Mouse (Mus musculus): Measurements from ENCODE around the gene Map3k11.
A peak's percentile ranks its signal among the peaks of the same experiment; 100 is the strongest.
"Not testable (repeated sequence)": the region's sequence is repeated elsewhere in the genome, so short reads cannot be mapped to it uniquely, and the experiment has no call there.

Map3k11 gene

GRCm38 (mm10) chr19:5665465-5665864 lies 23.1 kb upstream of the Map3k11 start:
- DNase-seq (ENCODE audit: low spot score in 2 of 2), result peak; percentile 85 to 88

- no peak for DNase-seq (ENCODE audit: low spot score in 2 of 2)
Measured at GRCm38 (mm10) chr19:5666386-5666785, 22.2 kb upstream of the Map3k11 start.

GRCm38 (mm10) chr19:5668372-5668771 lies 20.2 kb upstream of the Map3k11 start:
- DNase-seq (ENCODE audit: low spot score in 2 of 2), result no peak

GRCm38 (mm10) chr19:5680432-5680831 lies 8.1 kb upstream of the Map3k11 start:
- no peak for DNase-seq (ENCODE audit: low spot score in 2 of 2)

- DNase-seq (ENCODE audit: low spot score in 2 of 2), result no peak
Measured at GRCm38 (mm10) chr19:5684236-5684635, 4.3 kb upstream of the Map3k11 start.

- no peak for DNase-seq (ENCODE audit: low spot score in 2 of 2)
Measured at GRCm38 (mm10) chr19:5684985-5685384, 3.6 kb upstream of the Map3k11 start.

GRCm38 (mm10) chr19:5685431-5685830 lies 3.1 kb upstream of the Map3k11 start:
- no peak for DNase-seq (ENCODE audit: low spot score in 2 of 2)

DNA sequence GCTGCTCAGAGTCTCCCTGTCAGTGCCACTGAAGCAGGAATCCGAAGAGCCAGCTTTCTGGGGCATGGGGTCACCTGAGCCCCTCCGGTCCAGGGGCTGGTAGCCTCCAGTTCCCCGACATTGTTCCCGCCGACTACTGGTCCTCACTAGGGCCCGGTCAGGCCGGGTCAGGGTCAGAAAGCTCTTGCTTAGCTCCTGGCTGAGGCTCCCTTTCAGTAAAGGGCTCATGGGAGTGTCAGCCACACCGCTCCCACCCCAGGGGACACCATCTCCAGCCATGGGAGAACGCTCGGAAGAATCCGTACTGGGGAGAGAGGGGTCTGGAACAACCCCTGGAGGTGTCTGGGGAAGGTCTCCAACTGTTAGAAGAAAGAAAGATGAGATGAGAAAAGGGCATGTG lies 2.7 kb upstream of the Map3k11 start:
- no peak for DNase-seq (ENCODE audit: low spot score in 2 of 2)

DNA sequence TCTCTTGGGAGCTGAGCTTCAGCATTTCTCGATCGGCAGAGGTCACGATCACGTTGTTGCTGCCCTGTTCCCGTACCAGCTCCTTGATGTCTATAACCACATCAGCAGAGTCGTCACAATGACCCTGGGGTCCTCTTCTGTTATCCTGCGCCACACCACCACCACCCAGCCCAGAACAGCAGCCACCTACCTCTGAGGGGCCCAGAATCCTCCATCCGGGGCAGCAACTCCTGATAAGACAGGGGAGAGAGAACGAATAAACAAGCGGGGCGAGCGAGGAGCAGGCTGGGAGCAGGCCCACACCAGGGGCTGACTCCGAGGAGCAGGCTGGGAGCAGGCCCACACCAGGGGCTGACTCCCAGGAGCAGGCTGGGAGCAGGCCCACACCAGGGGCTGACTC lies 2.1 kb upstream of the Map3k11 start:
- DNase-seq (ENCODE audit: low spot score in 2 of 2), result no peak

GRCm38 (mm10) chr19:5686954-5687353 lies 1.6 kb upstream of the Map3k11 start:
- DNase-seq (ENCODE audit: low spot score in 2 of 2), result not testable (repeated sequence)

- no peak for DNase-seq (ENCODE audit: low spot score in 2 of 2)
Measured at GRCm38 (mm10) chr19:5687738-5688137, 804 bp upstream of the Map3k11 start.

- DNase-seq (ENCODE audit: low spot score in 2 of 2), result no peak
Measured at GRCm38 (mm10) chr19:5689088-5689428, 516 bp downstream of the Map3k11 start.

DNA sequence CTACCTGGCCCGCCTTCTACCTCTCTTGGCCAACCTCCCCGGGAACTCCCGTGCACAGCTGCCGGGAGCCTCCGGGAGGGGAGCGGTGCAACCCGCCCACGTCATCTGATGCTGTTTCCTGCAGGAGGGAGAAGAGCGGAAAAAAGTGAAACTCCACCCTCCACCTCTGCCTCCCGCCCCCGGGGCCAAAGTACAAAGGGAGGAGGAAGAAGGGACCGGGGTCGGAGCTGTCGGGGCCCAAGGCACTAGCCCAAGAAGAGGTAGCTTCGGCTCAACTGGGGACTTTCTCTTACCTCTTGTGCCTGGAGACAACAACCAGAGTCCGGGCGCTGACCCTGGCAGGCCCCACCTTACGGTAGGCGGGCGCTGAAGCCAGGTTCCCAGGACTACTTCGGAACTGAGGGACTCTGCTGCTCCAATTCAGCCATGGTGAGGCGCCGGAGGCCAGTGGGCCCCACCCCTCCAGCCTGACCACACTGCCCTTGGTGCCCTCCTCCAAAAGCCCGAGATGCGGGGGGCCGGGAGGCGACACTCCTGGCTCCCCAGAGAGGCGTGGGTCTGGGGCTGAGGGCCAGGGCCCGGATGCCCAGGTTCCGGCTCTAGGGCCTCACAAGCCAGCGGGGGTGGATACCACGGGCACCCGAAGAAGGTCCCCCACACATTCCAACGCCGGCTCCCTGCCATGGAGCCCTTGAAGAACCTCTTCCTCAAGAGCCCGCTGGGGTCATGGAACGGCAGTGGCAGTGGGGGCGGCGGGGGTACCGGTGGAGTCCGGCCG lies 1.2 kb downstream of the Map3k11 start:
- DNase-seq (ENCODE audit: low spot score in 2 of 2), result peak; percentile 85 to 90

- no peak for DNase-seq (ENCODE audit: low spot score in 2 of 2)
Measured at GRCm38 (mm10) chr19:5690343-5690735, 1.8 kb downstream of the Map3k11 start.

- no peak for DNase-seq (ENCODE audit: low spot score in 2 of 2)
Measured at GRCm38 (mm10) chr19:5691601-5692000, 3.1 kb downstream of the Map3k11 start.

DNA sequence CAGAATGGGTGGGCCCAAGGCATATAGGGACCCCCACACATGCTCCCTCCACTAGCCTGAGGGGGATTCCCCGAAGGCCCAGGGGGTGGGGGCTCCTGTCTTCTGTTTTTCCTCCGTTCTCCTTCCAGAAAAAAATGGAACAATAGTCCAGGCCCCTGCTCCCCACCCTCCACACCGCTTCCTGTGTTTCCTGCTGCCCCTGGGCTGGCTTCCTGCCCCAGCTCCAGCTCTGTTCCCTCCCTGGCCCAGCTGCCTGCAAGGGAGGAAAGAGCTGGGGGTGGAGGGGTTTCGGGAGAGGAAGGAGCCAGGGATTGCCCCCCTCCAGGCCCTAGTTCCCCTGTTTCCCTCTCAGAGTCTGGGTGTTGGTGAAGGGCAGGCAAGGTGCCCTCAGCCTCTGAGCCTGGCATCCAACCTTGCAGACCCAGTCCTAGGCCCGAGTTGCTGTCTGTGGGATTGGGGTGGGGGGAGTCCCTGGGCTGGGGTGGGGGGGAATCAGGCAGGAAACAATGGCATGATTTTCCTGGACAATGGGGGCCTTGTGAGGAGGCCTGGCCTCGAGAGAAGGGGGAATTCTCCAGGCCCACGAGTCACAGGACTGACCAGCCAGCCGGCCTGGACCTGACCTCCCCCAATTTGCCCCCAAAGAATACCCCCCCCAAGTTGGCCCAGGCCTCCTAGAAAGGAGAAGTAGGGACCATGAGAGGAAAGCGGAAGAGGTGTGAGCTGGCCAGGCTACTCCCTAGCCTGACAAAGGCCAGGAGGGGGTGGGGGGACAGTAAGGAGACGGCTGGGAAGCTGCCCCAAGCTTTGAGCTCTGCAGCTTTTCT lies 3.8 kb downstream of the Map3k11 start:
- DNase-seq (ENCODE audit: low spot score in 2 of 2), result no peak

DNA sequence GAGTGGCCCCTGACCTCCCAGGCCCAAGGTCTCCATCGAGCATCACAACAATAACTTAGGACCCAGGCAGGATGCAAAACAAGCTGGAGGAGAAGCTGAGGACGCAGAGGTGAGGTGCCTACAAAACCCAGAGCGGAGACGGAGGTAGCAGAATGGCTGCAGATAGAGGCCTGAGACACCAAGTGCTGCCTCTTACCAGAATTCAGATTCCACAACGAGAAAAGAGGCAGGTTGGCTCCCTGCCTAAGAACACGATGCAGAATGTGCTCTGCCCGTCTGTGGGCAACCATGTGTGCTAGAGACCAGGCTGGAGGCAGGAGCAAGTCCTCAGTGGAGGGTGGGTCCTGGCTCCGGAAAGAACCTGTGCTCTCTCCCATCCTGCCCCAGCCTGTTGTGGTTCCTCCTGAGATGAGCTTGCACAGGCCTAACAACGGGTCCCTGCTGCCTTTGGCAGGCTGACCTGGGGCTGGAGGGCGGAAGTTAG lies 4.4 kb downstream of the Map3k11 start:
- DNase-seq (ENCODE audit: low spot score in 2 of 2), result no peak

DNA sequence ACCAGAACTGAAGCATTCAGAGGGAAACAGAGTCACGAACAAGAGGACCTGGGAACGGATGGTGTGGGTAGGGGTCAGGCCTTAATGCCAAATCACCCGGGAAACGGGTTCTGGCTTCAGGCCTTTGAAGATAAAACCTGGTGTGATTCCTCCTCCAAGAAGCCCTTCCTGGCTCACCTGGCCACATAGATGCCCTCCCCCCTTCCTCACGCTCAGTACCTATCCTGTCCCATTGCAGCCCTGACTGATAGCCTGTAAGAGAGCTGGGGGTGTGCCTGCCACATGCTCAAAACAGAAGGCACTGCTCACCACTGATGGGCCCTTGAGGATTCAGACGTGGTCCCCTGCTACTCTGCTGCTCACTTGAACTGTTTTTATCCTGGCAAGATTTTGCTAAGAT lies 5.3 kb downstream of the Map3k11 start:
- no peak for DNase-seq (ENCODE audit: low spot score in 2 of 2)

DNA sequence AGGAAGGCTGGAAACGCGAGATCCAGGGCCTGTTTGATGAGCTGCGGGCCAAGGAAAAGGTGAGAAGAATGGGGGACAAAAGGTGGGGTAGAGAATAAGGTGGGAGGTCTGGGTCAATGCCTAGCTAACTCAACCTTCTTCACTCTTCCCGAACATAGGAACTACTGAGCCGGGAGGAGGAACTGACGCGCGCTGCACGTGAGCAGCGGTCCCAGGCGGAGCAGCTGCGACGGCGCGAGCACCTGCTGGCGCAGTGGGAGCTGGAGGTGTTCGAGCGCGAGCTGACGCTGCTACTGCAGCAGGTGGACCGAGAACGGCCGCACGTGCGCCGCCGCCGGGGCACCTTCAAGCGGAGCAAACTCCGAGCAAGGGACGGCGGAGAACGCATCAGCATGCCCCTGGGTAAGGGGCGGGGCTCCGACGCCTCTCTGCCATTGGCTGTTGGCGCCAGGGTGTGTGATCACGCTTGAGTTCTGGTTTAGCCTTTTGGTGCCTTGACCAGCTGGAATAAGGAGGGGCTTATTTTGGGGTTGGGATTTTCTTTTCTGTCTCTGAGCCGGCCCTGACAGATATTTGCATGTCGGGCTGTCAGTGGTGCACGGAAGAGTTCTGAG lies 7.4 kb downstream of the Map3k11 start:
- no peak for DNase-seq (ENCODE audit: low spot score in 2 of 2)

- DNase-seq (ENCODE audit: low spot score in 2 of 2), result peak; percentile 63 to 79
Measured at GRCm38 (mm10) chr19:5704163-5704800, 15.7 kb downstream of the Map3k11 start, which contains the start of gene Kcnk7. Gene Kcnk7 (plus strand): TSS chr19:5704367.

GRCm38 (mm10) chr19:5704801-5705571 lies 16.4 kb downstream of the Map3k11 start:
- DNase-seq (ENCODE audit: low spot score in 2 of 2), result peak; percentile 72 to 86
